Mouse (Mus musculus) CH12.LX (cell line): ENCODE data around the gene Pth1r. TPM values are rescaled to one million over a fixed set of nuclear protein-coding genes. Genes with fewer than 3 reads are reported as not detected.

ENCODE experiments used
- DNase-seq: peaks from one replicate; pipeline ENCODE4 v3.0.0-alpha.2; 2013; ENCODE audit errors: extremely low read depth
- H3K27ac ChIP-seq: 2 replicates; pipeline ENCODE4 v1.5.1; 2012; ENCODE audit warnings: low read depth, mild to moderate bottlenecking, control low read depth, moderate library complexity; ENCODE audit not compliant: insufficient read depth
- H3K27me3 ChIP-seq: replicated peaks from 2 replicates; pipeline ENCODE3; 2012; ENCODE audit warnings: inconsistent platforms
- H3K36me3 ChIP-seq, 2 experiments: replicated peaks in 1 of 2; 2 replicates each; pipeline versions ENCODE3 to v1.6.1; 2012; ENCODE audit warnings: inconsistent platforms in 1 of 2, low read length in 1 of 2, mild to moderate bottlenecking in 1 of 2, mixed read lengths in 1 of 2, moderate library complexity in 1 of 2; ENCODE audit not compliant: control insufficient read depth in 1 of 2, insufficient read depth in 1 of 2
- H3K4me1 ChIP-seq, 2 experiments: 2 replicates each; pipeline ENCODE4 v1.6.1; 2012; ENCODE audit warnings: inconsistent platforms in 1 of 2, moderate library complexity in 1 of 2; ENCODE audit not compliant: insufficient read depth in 2 of 2, control insufficient read depth in 1 of 2
- H3K4me2 ChIP-seq: 2 replicates; pipeline ENCODE4 v1.6.1; 2012; ENCODE audit warnings: low read depth, mild to moderate bottlenecking, control low read depth; ENCODE audit not compliant: poor library complexity, insufficient read depth, severe bottlenecking
- H3K4me3 ChIP-seq, 3 experiments: fragments of 150-350 bp in 1 of 3; sonication (generic) in 1 of 3; replicated peaks in 1 of 3; 2 replicates each; pipeline versions ENCODE3 to v1.5.1; 2011 to 2012; ENCODE audit warnings: low read depth in 2 of 3, low read length in 2 of 3, mild to moderate bottlenecking in 2 of 3, moderate library complexity in 2 of 3, control low read depth in 1 of 3, improper control_type of control experiment in 1 of 3, inconsistent platforms in 1 of 3, mixed read lengths in 1 of 3; ENCODE audit not compliant: poor library complexity in 1 of 3
- H3K79me2 ChIP-seq: replicated peaks from 2 replicates; pipeline ENCODE4 v1.6.1; 2012; ENCODE audit warnings: mild to moderate bottlenecking, moderate library complexity; ENCODE audit not compliant: control insufficient read depth, poor library complexity, insufficient read depth, severe bottlenecking; ENCODE audit errors: extremely low read depth
- H3K9ac ChIP-seq: 2 replicates; pipeline ENCODE4 v1.6.1; 2012; ENCODE audit warnings: low read depth, mild to moderate bottlenecking, control low read depth, moderate library complexity; ENCODE audit not compliant: insufficient read depth
- H3K9me3 ChIP-seq: replicated peaks from 2 replicates; pipeline ENCODE3; 2012; ENCODE audit warnings: low read length, inconsistent platforms, mixed read lengths
- BHLHE40 ChIP-seq: IDR thresholded peaks from 2 replicates; pipeline ENCODE4 v1.6.1; 2011; ENCODE audit warnings: mild to moderate bottlenecking, low read depth, low read length, improper control_type of control experiment
- CHD1 ChIP-seq: IDR thresholded peaks from 2 replicates; pipeline ENCODE4 v1.6.1; 2012; ENCODE audit warnings: low read depth, low read length, improper control_type of control experiment, inconsistent platforms
- CTCF ChIP-seq, 2 experiments: IDR thresholded peaks in 1 of 2; conservative IDR thresholded peaks in 1 of 2; 2 replicates each; pipeline ENCODE4 v1.5.1; 2011 to 2012; ENCODE audit warnings: low read depth in 2 of 2, low read length in 2 of 2, improper control_type of control experiment in 1 of 2, inconsistent platforms in 1 of 2, mild to moderate bottlenecking in 1 of 2, moderate library complexity in 1 of 2
- E2F4 ChIP-seq: IDR thresholded peaks from 2 replicates; pipeline ENCODE4 v1.6.1; 2011; ENCODE audit warnings: low read depth, low read length, improper control_type of control experiment; ENCODE audit not compliant: insufficient replicate concordance
- GABPA ChIP-seq: IDR thresholded peaks from 2 replicates; pipeline ENCODE4 v1.6.1; 2012; ENCODE audit warnings: low read depth, low read length, improper control_type of control experiment, inconsistent platforms; ENCODE audit not compliant: insufficient replicate concordance
- IRF4 ChIP-seq: IDR thresholded peaks from 2 replicates; pipeline ENCODE4 v1.6.1; 2014; ENCODE audit warnings: low read depth, mild to moderate bottlenecking, inconsistent platforms, low read length, improper control_type of control experiment
- MAFK ChIP-seq: IDR thresholded peaks from 2 replicates; pipeline ENCODE4 v1.6.1; 2011; ENCODE audit warnings: low read length, improper control_type of control experiment; ENCODE audit not compliant: insufficient replicate concordance
- MAX ChIP-seq: IDR thresholded peaks from 2 replicates; pipeline ENCODE4 v1.6.1; 2011; ENCODE audit warnings: low read length, improper control_type of control experiment
- MAZ ChIP-seq: IDR thresholded peaks from 2 replicates; pipeline ENCODE4 v1.6.1; 2012; ENCODE audit warnings: low read depth, mild to moderate bottlenecking, inconsistent platforms, low read length, improper control_type of control experiment, moderate library complexity
- MYC ChIP-seq: IDR thresholded peaks from 2 replicates; pipeline ENCODE4 v1.6.1; 2011; ENCODE audit warnings: low read depth, mild to moderate bottlenecking, improper control_type of control experiment, low read length
- NELFE ChIP-seq: IDR thresholded peaks from 2 replicates; pipeline ENCODE4 v1.6.1; 2011; ENCODE audit warnings: low read depth, low read length, improper control_type of control experiment
- PAX5 ChIP-seq: IDR thresholded peaks from 2 replicates; pipeline ENCODE4 v1.6.1; 2012; ENCODE audit warnings: low read length, inconsistent platforms, mixed read lengths
- POLR2A ChIP-seq: IDR thresholded peaks from 2 replicates; pipeline ENCODE4 v1.6.1; 2011; ENCODE audit warnings: low read depth, mild to moderate bottlenecking, improper control_type of control experiment, low read length
- RAD21 ChIP-seq: IDR thresholded peaks from 2 replicates; pipeline ENCODE4 v1.6.1; 2011; ENCODE audit warnings: low read depth, mild to moderate bottlenecking, low read length, improper control_type of control experiment, moderate library complexity
- RCOR1 ChIP-seq: conservative IDR thresholded peaks from 2 replicates; pipeline ENCODE4 v1.6.1; 2012; ENCODE audit warnings: low read depth, mild to moderate bottlenecking, inconsistent platforms, low read length, improper control_type of control experiment
- SIN3A ChIP-seq: IDR thresholded peaks from 2 replicates; pipeline ENCODE4 v1.6.1; 2012; ENCODE audit warnings: low read length, improper control_type of control experiment, inconsistent platforms
- SMC3 ChIP-seq: IDR thresholded peaks from 2 replicates; pipeline ENCODE4 v1.6.1; 2011; ENCODE audit warnings: low read depth, low read length, improper control_type of control experiment
- UBTF ChIP-seq: IDR thresholded peaks from 2 replicates; pipeline ENCODE4 v1.6.1; 2012; ENCODE audit warnings: low read depth, mild to moderate bottlenecking, inconsistent platforms, low read length, improper control_type of control experiment, moderate library complexity
- USF2 ChIP-seq: conservative IDR thresholded peaks from 2 replicates; pipeline ENCODE4 v1.6.1; 2011; ENCODE audit warnings: low read depth, low read length, improper control_type of control experiment
- ZKSCAN1 ChIP-seq: IDR thresholded peaks from 2 replicates; pipeline ENCODE4 v1.6.1; 2012; ENCODE audit warnings: low read depth, inconsistent platforms, low read length, improper control_type of control experiment, borderline replicate concordance
- dilution Hi-C: fragments of 300-500 bp; cut with MboI; formaldehyde crosslinking; loops from 2 replicates; pipeline ENCODE4 v1.14.3; 2020; ENCODE audit warnings: low sequenced_read_pairs; ENCODE audit not compliant: extremely low pct_unique_long_range_greater_than_20kb, extremely low pct_ligation_motif_present
- in situ Hi-C: fragments of 300-500 bp; cut with MboI; formaldehyde crosslinking; loops from 3 replicates; pipeline ENCODE4 v1.14.3; 2019; ENCODE audit warnings: low sequenced_read_pairs, low pct_ligation_motif_present, low pct_unique_long_range_greater_than_20kb, mixed read lengths
- polyA plus RNA-seq: library from polyadenylated mRNA; unstranded; fragments of >175 nt; gene quantifications from 2 replicates; pipeline ENCODE4 v1.2.1, GENCODE M21; 2012; ENCODE audit warnings: low read depth; ENCODE audit not compliant: insufficient read length
- total RNA-seq, 2 experiments: library from RNA; depleted of rRNA; stranded (reverse); fragments of 300-350 nt in 1 of 2; fragments of >200 nt in 1 of 2; gene quantifications; 2 replicates each; pipeline ENCODE4 v1.2.3; 2012 to 2014

The Pth1r gene
- total and polyA plus RNA-seq, 3 experiments: 0.10 to 0.76 TPM; not detected in 1

GRCm38 (mm10) chr9:110751412-110751811, 4.5 kb upstream of the Pth1r start:
- no peak for DNase-seq
- Histone ChIP-seq H3K4me1 (no peaks in the 10 kb centered on the region; a peak in 1 of 4 replicates), H3K27me3 (peaks cover 76% of the 10 kb centered on the region), H3K36me3 (no peaks in the 10 kb centered on the region), H3K9me3 (no peaks in the 10 kb centered on the region), H3K4me2 (no peak overlapping the region), H3K27ac (no peak overlapping the region), H3K79me2 (no peaks in the 10 kb centered on the region), H3K9ac (no peak overlapping the region), H3K4me3 (no peak overlapping the region)
- in situ Hi-C loops: no loop called here
- dilution Hi-C loops: no loop called here
- no peak for TF ChIP-seq ZKSCAN1
- TF ChIP-seq E2F4: no peak
- no peak for TF ChIP-seq CTCF (conservative IDR thresholded peaks at IDR 0.05 in 1 of 2, IDR thresholded peaks at IDR 0.05 in 1 of 2; ENCODE audit: low read depth in 2 of 2, low read length in 2 of 2)
- no peak for TF ChIP-seq MAX
- no peak for TF ChIP-seq PAX5
- TF ChIP-seq MAZ: no peak
- TF ChIP-seq USF2: no peak
- TF ChIP-seq POLR2A: no peak

- Histone ChIP-seq H3K9ac (no peak overlapping the region), H3K27me3 (peaks cover 79% of the 10 kb centered on the region), H3K4me1 (no peaks in the 10 kb centered on the region; a peak in 1 of 4 replicates), H3K4me3 (no peak overlapping the region), H3K79me2 (no peaks in the 10 kb centered on the region), H3K4me2 (no peak overlapping the region), H3K9me3 (no peaks in the 10 kb centered on the region), H3K27ac (no peak overlapping the region), H3K36me3 (no peaks in the 10 kb centered on the region)
- in situ Hi-C loops (no loop called here), dilution Hi-C loops (no loop called here)
- no peak for DNase-seq
- TF ChIP-seq RCOR1 (no peak), CHD1 (no peak), MYC (no peak), NELFE (no peak)
These were observed 3.7 kb upstream of the Pth1r start for GRCm38 (mm10) chr9:110750404-110751187.

GRCm38 (mm10) chr9:110748451-110748850, 1.5 kb upstream of the Pth1r start:
- in situ Hi-C loops (no loop called here), dilution Hi-C loops (no loop called here)
- H3K9ac ChIP-seq: no peak overlapping the region
- H3K79me2 ChIP-seq: no peaks in the 10 kb centered on the region
- H3K9me3 ChIP-seq: no peaks in the 10 kb centered on the region
- no peak overlapping the region for H3K4me3 ChIP-seq
- no peak overlapping the region for H3K27ac ChIP-seq
- H3K27me3 ChIP-seq: peaks cover 92% of the 10 kb centered on the region
- H3K36me3 ChIP-seq: no peaks in the 10 kb centered on the region
- no peak for DNase-seq
- H3K4me1 ChIP-seq: no peaks in the 10 kb centered on the region; a peak in 1 of 4 replicates
- no peak for TF ChIP-seq MAX
- no peak for TF ChIP-seq UBTF
- no peak for TF ChIP-seq SMC3
- no peak for TF ChIP-seq MAFK
- no peak for TF ChIP-seq BHLHE40
- no peak for TF ChIP-seq PAX5
- no peak for TF ChIP-seq ZKSCAN1
- no peak for TF ChIP-seq E2F4
- no peak for TF ChIP-seq GABPA
- TF ChIP-seq USF2: no peak
- no peak for TF ChIP-seq IRF4
- no peak for TF ChIP-seq SIN3A
- no peak for TF ChIP-seq CTCF (conservative IDR thresholded peaks at IDR 0.05 in 1 of 2, IDR thresholded peaks at IDR 0.05 in 1 of 2; ENCODE audit: low read depth in 2 of 2, low read length in 2 of 2)
- no peak for TF ChIP-seq RAD21
- TF ChIP-seq, all 38 proteins: peak for 0
- H3K4me2 ChIP-seq: no peak overlapping the region
